Mouse (Mus musculus): ENCODE data around the gene Kcnf1. TPM values are rescaled to one million over a fixed set of nuclear protein-coding genes. Genes with fewer than 3 reads are reported as not detected.

Gene Kcnf1
- total RNA-seq (2015; ENCODE audit: low replicate concordance) (not detected in 2 replicates), total RNA-seq (2017; ENCODE audit: low replicate concordance) (not detected in 2 replicates)

- no peak for ATAC-seq (replicated peaks; ENCODE audit: low FRiP score, poor library complexity, severe bottlenecking)
These were observed at the start of gene Kcnf1 for GRCm38 (mm10) chr12:17176757-17177092. TSS of gene Kcnf1 (minus strand) at chr12:17176888.

GRCm38 (mm10) chr12:17225012-17225411 lies 48.3 kb upstream of the Kcnf1 start:
- no peak for ATAC-seq (replicated peaks; ENCODE audit: low FRiP score, poor library complexity, severe bottlenecking)

GRCm38 (mm10) chr12:17223050-17223449 lies 46.4 kb upstream of the Kcnf1 start:
- no peak for ATAC-seq (replicated peaks; ENCODE audit: low FRiP score, poor library complexity, severe bottlenecking)

- no peak for ATAC-seq (replicated peaks; ENCODE audit: low FRiP score, poor library complexity, severe bottlenecking)
These were observed 45.3 kb upstream of the Kcnf1 start for GRCm38 (mm10) chr12:17221891-17222428.

GRCm38 (mm10) chr12:17220631-17221030 lies 43.9 kb upstream of the Kcnf1 start:
- no peak for ATAC-seq (replicated peaks; ENCODE audit: low FRiP score, poor library complexity, severe bottlenecking)

- no peak for ATAC-seq (replicated peaks; ENCODE audit: low FRiP score, poor library complexity, severe bottlenecking)
These were observed 42.4 kb upstream of the Kcnf1 start for GRCm38 (mm10) chr12:17219107-17219506.

- ATAC-seq (replicated peaks; ENCODE audit: low FRiP score, poor library complexity, severe bottlenecking), result no peak
These were observed 41.7 kb upstream of the Kcnf1 start for GRCm38 (mm10) chr12:17218390-17218789.

- no peak for ATAC-seq (replicated peaks; ENCODE audit: low FRiP score, poor library complexity, severe bottlenecking)
These were observed 39.1 kb upstream of the Kcnf1 start for GRCm38 (mm10) chr12:17215751-17216150.

GRCm38 (mm10) chr12:17202492-17203322 lies 26.0 kb upstream of the Kcnf1 start:
- no peak for ATAC-seq (replicated peaks; ENCODE audit: low FRiP score, poor library complexity, severe bottlenecking)

- ATAC-seq (replicated peaks; ENCODE audit: low FRiP score, poor library complexity, severe bottlenecking), result no peak
These were observed 21.9 kb upstream of the Kcnf1 start for GRCm38 (mm10) chr12:17198621-17199020.

GRCm38 (mm10) chr12:17194140-17194539 lies 17.5 kb upstream of the Kcnf1 start:
- ATAC-seq (replicated peaks; ENCODE audit: low FRiP score, poor library complexity, severe bottlenecking), result no peak

GRCm38 (mm10) chr12:17193311-17193710 lies 16.6 kb upstream of the Kcnf1 start:
- ATAC-seq (replicated peaks; ENCODE audit: low FRiP score, poor library complexity, severe bottlenecking), result no peak

GRCm38 (mm10) chr12:17192887-17193286 lies 16.2 kb upstream of the Kcnf1 start:
- ATAC-seq (replicated peaks; ENCODE audit: low FRiP score, poor library complexity, severe bottlenecking), result no peak

- no peak for ATAC-seq (replicated peaks; ENCODE audit: low FRiP score, poor library complexity, severe bottlenecking)
These were observed 7.7 kb upstream of the Kcnf1 start for GRCm38 (mm10) chr12:17184303-17184775.

GRCm38 (mm10) chr12:17183788-17184187 lies 7.1 kb upstream of the Kcnf1 start:
- ATAC-seq (replicated peaks; ENCODE audit: low FRiP score, poor library complexity, severe bottlenecking), result no peak

GRCm38 (mm10) chr12:17176041-17176756 lies 489 bp downstream of the Kcnf1 start:
- ATAC-seq (replicated peaks; ENCODE audit: low FRiP score, poor library complexity, severe bottlenecking), result no peak

- no peak for ATAC-seq (replicated peaks; ENCODE audit: low FRiP score, poor library complexity, severe bottlenecking)
These were observed 1.1 kb downstream of the Kcnf1 start for GRCm38 (mm10) chr12:17175531-17175951.

- ATAC-seq (replicated peaks; ENCODE audit: low FRiP score, poor library complexity, severe bottlenecking), result no peak
These were observed 1.6 kb downstream of the Kcnf1 start for GRCm38 (mm10) chr12:17175124-17175523.

- ATAC-seq (replicated peaks; ENCODE audit: low FRiP score, poor library complexity, severe bottlenecking), result no peak
These were observed 2.4 kb downstream of the Kcnf1 start for GRCm38 (mm10) chr12:17174134-17174893.

GRCm38 (mm10) chr12:17170406-17170805 lies 6.3 kb downstream of the Kcnf1 start:
- ATAC-seq (replicated peaks; ENCODE audit: low FRiP score, poor library complexity, severe bottlenecking), result no peak

All from erythroid progenitor cell, adult 5-6 weeks (primary cell).